Mouse (Mus musculus) midbrain, embryonic 14.5 days (tissue): ENCODE measurements around the gene Agbl4. TPM values are rescaled to one million over a fixed set of nuclear protein-coding genes. Genes with fewer than 3 reads are reported as not detected.

Source experiments
- ATAC-seq: fragments of 200-750 bp; cut with Nextera tagmentation; 2 replicates; pipeline ENCODE4 v1.8.0; 2017; ENCODE audit warnings: moderate number of reproducible peaks, moderate library complexity; ENCODE audit not compliant: low FRiP score, low TSS enrichment
- DNase-seq: peaks from one replicate; pipeline ENCODE4 v3.0.0-alpha.2; 2015
- H3K27ac ChIP-seq: fragments of 300-500 bp; sonication (generic); replicated peaks from 2 replicates; pipeline ENCODE4 v1.5.1; 2014; ENCODE audit warnings: mild to moderate bottlenecking, low read depth, low read length, moderate library complexity
- H3K27me3 ChIP-seq: fragments of 300-500 bp; sonication (generic); 2 replicates; pipeline ENCODE4 v1.6.1; 2014; ENCODE audit warnings: low read length, control low read depth, mixed read lengths; ENCODE audit not compliant: control insufficient read depth, insufficient read depth
- H3K36me3 ChIP-seq: fragments of 300-500 bp; sonication (generic); 2 replicates; pipeline ENCODE4 v1.6.1; 2014; ENCODE audit warnings: low read length, control low read depth; ENCODE audit not compliant: control insufficient read depth, insufficient read depth
- H3K4me1 ChIP-seq: fragments of 300-500 bp; sonication (generic); 2 replicates; pipeline ENCODE4 v1.6.1; 2014; ENCODE audit warnings: mild to moderate bottlenecking, antibody characterized with exemption, low read length, control low read depth; ENCODE audit not compliant: control insufficient read depth, insufficient read depth
- H3K4me2 ChIP-seq: fragments of 300-500 bp; sonication (generic); 2 replicates; pipeline ENCODE4 v1.6.1; 2014; ENCODE audit warnings: mild to moderate bottlenecking, low read length, moderate library complexity
- H3K4me3 ChIP-seq: fragments of 300-500 bp; sonication (generic); replicated peaks from 2 replicates; pipeline ENCODE4 v1.5.1; 2014; ENCODE audit warnings: low read depth, low read length
- H3K9ac ChIP-seq: fragments of 300-500 bp; sonication (generic); replicated peaks from 2 replicates; pipeline ENCODE4 v1.6.1; 2014; ENCODE audit warnings: mild to moderate bottlenecking, low read length, moderate library complexity
- H3K9me3 ChIP-seq: fragments of 300-500 bp; sonication (generic); 2 replicates; pipeline ENCODE4 v1.6.1; 2016; ENCODE audit warnings: low read length, control low read depth, mixed read lengths; ENCODE audit not compliant: control insufficient read depth
- WGBS: fragments of 180-500 bp; shearing (Covaris S2); extraction: QIAGEN DNeasy Blood & Tissue Kit; methylation state at CpG from one replicate; pipeline ENCODE4 v1.1.7; 2014; 5-methylcytosine and 5-hydroxymethylcytosine counted together
- polyA plus RNA-seq: library from polyadenylated mRNA; unstranded; fragments of >200 nt; fragmentation: Nextera tagmentation; extraction: Ambion mirVana; gene quantifications from 2 replicates; pipeline ENCODE4 v1.2.1, GENCODE M21; 2014

The Agbl4 gene
- 2.2 TPM in 2 replicates for polyA plus RNA-seq

- ATAC-seq (peak; percentile 95), DNase-seq (peak; percentile 91)
- Histone ChIP-seq H3K27ac (0 out of 2 replicates have a peak within 1 kb of the TSS, but pooled peaks have one; percentile 4), H3K4me3 (peak within 1 kb of the TSS; percentile 54), H3K9ac (peak within 1 kb of the TSS; percentile 59), H3K4me2 (peak within 1 kb of the TSS; percentile 60), H3K36me3 (no peaks in the 10 kb centered on the region), H3K4me1 (peaks cover 3% of the 10 kb centered on the region; the same call in 1 of the 2 replicates), H3K27me3 (no peaks in the 10 kb centered on the region), H3K9me3 (no peaks in the 10 kb centered on the region)
- WGBS = under 1% methylated on average over 27 of the region's 27 CpGs
These were observed at the start of gene Agbl4 for GRCm38 (mm10) chr4:110397618-110398045. TSS of gene Agbl4 (plus strand) at chr4:110397661.

GRCm38 (mm10) chr4:110350856-110351177 lies 46.6 kb upstream of the Agbl4 start:
- WGBS = 7% methylated on average over 6 of the region's 6 CpGs
- Histone ChIP-seq H3K4me2 (peak overlapping the region; percentile 63), H3K4me1 (0 out of 2 replicates have a peak, but pooled peaks cover 8% of the 10 kb centered on the region), H3K9me3 (no peaks in the 10 kb centered on the region), H3K9ac (peak overlapping the region; percentile 84), H3K27ac (peak overlapping the region; percentile 83), H3K27me3 (no peaks in the 10 kb centered on the region), H3K36me3 (no peaks in the 10 kb centered on the region), H3K4me3 (peak overlapping the region; percentile 56)
- DNase-seq = no peak
- ATAC-seq = no peak; the same call in 1 of the 2 replicates

GRCm38 (mm10) chr4:110351178-110352000 lies 46.1 kb upstream of the Agbl4 start, which contains the start of gene Elavl4:
TSS of gene Elavl4 (minus strand) at chr4:110351909.
- peak within 1 kb of the TSS; percentile 63 for H3K4me2 ChIP-seq
- ATAC-seq (peak; percentile 96), DNase-seq (peak; percentile 90)
- H3K36me3 ChIP-seq = no peaks in the 10 kb centered on the region
- peak within 1 kb of the TSS; percentile 56 for H3K4me3 ChIP-seq
- no peaks in the 10 kb centered on the region for H3K27me3 ChIP-seq
- under 1% methylated on average over 75 of the region's 75 CpGs for WGBS
- peak within 1 kb of the TSS; percentile 83 for H3K27ac ChIP-seq
- H3K9me3 ChIP-seq = no peaks in the 10 kb centered on the region
- H3K4me1 ChIP-seq = 0 out of 2 replicates have a peak, but pooled peaks cover 8% of the 10 kb centered on the region
- H3K9ac ChIP-seq = peak within 1 kb of the TSS; percentile 84

GRCm38 (mm10) chr4:110352001-110352369 lies 45.5 kb upstream of the Agbl4 start:
- Histone ChIP-seq H3K36me3 (no peaks in the 10 kb centered on the region), H3K9me3 (no peaks in the 10 kb centered on the region), H3K27me3 (no peaks in the 10 kb centered on the region), H3K4me2 (peak overlapping the region; percentile 63), H3K4me1 (0 out of 2 replicates have a peak, but pooled peaks cover 8% of the 10 kb centered on the region), H3K9ac (peak overlapping the region; percentile 84), H3K27ac (peak overlapping the region; percentile 83), H3K4me3 (peak overlapping the region; percentile 56)
- DNase-seq (no peak), ATAC-seq (no peak)
- 6% methylated on average over 5 of the region's 5 CpGs for WGBS

- no peaks in the 10 kb centered on the region for H3K36me3 ChIP-seq
- no peaks in the 10 kb centered on the region for H3K9me3 ChIP-seq
- no peak overlapping the region for H3K27ac ChIP-seq
- DNase-seq = no peak
- no peak overlapping the region for H3K9ac ChIP-seq
- no peak for ATAC-seq
- H3K27me3 ChIP-seq = no peaks in the 10 kb centered on the region
- H3K4me3 ChIP-seq = no peak overlapping the region
- 64% methylated on average over 2 of the region's 2 CpGs for WGBS
- H3K4me2 ChIP-seq = no peak overlapping the region
- H3K4me1 ChIP-seq = no peaks in the 10 kb centered on the region
These were observed 36.9 kb upstream of the Agbl4 start for GRCm38 (mm10) chr4:110360568-110360967.

GRCm38 (mm10) chr4:110396221-110396620 lies 1.2 kb upstream of the Agbl4 start:
- Histone ChIP-seq H3K27ac (no peak overlapping the region), H3K4me1 (peaks cover 3% of the 10 kb centered on the region; the same call in 1 of the 2 replicates), H3K36me3 (no peaks in the 10 kb centered on the region), H3K27me3 (no peaks in the 10 kb centered on the region), H3K9me3 (no peaks in the 10 kb centered on the region), H3K9ac (no peak overlapping the region), H3K4me2 (no peak overlapping the region), H3K4me3 (no peak overlapping the region)
- no peak for ATAC-seq
- no peak for DNase-seq
- WGBS = 81% methylated on average over 5 of the region's 5 CpGs

- Histone ChIP-seq H3K4me2 (no peak overlapping the region), H3K9ac (no peak overlapping the region), H3K4me1 (no peaks in the 10 kb centered on the region), H3K27ac (no peak overlapping the region), H3K36me3 (no peaks in the 10 kb centered on the region), H3K27me3 (no peaks in the 10 kb centered on the region), H3K4me3 (no peak overlapping the region), H3K9me3 (no peaks in the 10 kb centered on the region)
- ATAC-seq = no peak
- no peak for DNase-seq
- WGBS = 87% methylated on average over 2 of the region's 2 CpGs
These were observed 22.8 kb downstream of the Agbl4 start for GRCm38 (mm10) chr4:110420306-110420705.

GRCm38 (mm10) chr4:110427653-110428052 lies 30.2 kb downstream of the Agbl4 start:
- DNase-seq (no peak), ATAC-seq (no peak)
- Histone ChIP-seq H3K36me3 (no peaks in the 10 kb centered on the region), H3K27me3 (no peaks in the 10 kb centered on the region), H3K27ac (no peak overlapping the region), H3K4me1 (no peaks in the 10 kb centered on the region), H3K4me3 (no peak overlapping the region), H3K4me2 (no peak overlapping the region), H3K9me3 (no peaks in the 10 kb centered on the region), H3K9ac (no peak overlapping the region)

- Histone ChIP-seq H3K4me3 (no peak overlapping the region), H3K27me3 (no peaks in the 10 kb centered on the region), H3K4me1 (no peaks in the 10 kb centered on the region), H3K27ac (no peak overlapping the region), H3K9me3 (no peaks in the 10 kb centered on the region), H3K36me3 (no peaks in the 10 kb centered on the region), H3K9ac (no peak overlapping the region), H3K4me2 (no peak overlapping the region)
- no peak for DNase-seq
- 53% methylated on average over 1 of the region's 1 CpGs for WGBS
- no peak for ATAC-seq
These were observed 96.9 kb downstream of the Agbl4 start for GRCm38 (mm10) chr4:110494371-110494770.
